Mouse (Mus musculus) thymus, postnatal 36 days (tissue): ENCODE results near the gene Baz2b.

Source experiments
- DNase-seq, 2 experiments: peaks; one replicate each; pipeline ENCODE4 v3.0.0; 2022; ENCODE audit warnings: mixed read lengths in 2 of 2

Gene Baz2b

DNA sequence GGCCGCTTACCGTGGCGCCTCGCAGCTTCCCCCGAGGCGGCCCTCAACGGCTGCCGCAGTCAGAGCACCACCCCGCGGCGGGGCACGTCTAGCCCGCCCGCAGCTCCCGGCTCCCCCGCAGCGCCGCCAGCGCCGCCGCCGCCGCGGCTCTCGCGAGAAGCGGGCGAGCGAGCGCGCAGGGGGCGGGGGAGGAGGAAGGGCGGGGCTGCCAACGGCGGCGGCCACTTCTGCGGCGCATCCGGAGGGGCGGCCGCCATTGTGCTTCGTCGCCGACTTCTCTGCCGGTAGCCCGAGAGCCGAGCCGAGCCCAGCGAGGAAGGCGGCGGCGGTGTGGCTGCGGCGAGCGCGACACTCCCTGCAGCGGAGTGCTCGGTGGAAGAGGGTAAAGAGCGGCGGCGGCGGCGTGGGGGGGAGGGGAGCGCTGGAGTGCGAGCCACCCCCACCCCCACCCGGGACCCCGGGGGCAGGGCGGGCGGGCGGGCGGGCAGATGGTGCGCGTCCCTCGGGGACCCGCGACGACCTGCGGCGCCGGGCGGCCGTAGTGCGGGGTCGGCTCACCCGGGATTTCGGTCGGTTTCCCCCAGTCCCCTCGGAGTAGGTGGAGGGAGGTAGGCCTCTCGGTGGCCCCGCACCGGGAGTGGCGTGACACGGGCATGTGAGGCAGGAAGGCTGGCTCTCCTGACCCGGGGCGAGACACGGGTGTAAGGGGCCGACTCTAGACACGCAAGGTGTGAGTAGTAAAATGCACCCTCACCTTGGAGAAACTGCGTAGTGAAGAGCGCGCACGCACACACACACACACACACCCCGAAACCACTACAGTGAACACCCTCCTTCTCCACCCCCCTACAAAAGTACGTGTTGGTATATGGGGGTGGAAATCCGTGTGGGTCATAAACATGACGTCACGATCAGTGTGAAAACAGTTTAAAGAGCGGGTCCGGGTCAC, at the start of gene Baz2b, which contains the start of gene March7:
TSS of gene Baz2b (minus strand) at position 137 of the 949 bp plus-strand sequence.
TSS of gene March7 (plus strand) at position 185 of the 949 bp plus-strand sequence.
- peak; percentile 90 to 92 for DNase-seq

DNA sequence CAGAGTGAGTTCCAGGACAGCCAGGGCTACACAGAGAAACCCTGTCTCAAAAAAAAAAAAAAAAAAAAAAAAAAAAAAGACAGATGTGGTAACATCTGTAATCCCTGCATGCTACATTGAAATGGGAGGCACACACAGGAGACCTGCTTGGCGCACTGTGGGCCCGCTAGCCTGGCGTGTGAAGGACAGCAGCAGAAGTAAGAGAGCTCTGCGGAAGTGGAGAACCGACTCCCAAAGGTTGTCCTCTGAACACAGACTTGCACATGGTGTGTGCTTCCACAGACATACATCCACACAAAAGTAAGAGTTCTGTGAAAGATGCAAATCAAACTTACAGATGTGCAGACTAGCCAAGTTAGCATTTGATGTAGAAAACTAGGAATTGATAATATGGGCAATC, 49.5 kb upstream of the Baz2b start:
- DNase-seq, result no peak

DNA sequence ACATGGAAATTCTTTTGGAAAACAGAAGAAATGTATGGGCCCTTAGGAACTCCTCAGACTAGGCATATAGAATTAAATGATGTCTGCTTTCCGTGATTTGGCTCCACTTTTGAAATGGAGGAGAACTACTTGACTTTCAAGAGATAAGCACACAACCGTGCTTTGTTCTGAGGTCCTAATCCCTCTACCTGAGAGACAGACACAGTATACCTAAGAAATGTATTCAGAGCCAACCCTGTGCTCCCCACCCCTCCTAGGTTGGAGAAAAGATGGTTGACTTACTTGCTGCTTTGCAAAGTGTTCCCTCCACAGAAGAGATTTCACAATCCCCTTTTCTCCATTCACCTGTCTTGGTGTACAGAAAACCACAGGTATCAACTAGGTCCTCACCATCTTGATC, 47.1 kb upstream of the Baz2b start:
- no peak for DNase-seq

DNA sequence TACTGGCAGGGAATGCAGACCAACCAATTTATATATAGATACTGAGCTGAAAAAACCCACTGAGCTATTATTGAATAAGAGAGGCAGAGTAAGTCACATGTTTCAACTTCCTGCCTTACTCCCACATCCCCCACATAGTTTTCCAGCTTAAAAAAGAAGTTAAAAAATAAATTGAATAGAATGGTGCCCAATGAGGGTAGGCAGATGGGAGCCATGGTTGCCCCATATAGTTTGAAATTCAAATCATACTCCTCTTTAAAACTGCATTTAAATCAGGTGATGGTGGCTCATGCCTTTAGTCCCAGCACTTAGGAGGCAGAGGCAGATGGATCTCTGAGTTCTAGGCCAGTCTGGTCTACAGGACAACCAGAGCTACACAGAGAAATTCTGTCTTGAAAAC, 43.9 kb upstream of the Baz2b start:
- no peak for DNase-seq

DNA sequence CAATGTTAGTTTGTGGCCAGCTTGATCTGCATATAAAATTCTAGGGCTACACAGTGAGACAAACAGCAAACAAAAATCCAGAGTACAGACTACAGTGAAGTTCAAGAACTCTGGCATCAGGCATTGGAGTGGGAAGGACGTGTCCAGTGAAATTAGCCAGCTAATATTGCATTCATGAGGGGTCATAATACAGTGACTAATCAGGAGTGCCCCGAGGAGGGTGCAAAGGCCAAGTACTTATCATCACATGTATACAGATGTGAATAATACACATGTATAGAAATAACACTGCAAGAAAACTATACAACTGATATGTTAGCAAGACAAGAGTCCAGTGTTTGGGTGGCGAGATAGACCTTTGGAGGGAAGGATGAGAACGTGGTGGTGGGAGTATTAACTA, 43.1 kb upstream of the Baz2b start:
- DNase-seq, result no peak

DNA sequence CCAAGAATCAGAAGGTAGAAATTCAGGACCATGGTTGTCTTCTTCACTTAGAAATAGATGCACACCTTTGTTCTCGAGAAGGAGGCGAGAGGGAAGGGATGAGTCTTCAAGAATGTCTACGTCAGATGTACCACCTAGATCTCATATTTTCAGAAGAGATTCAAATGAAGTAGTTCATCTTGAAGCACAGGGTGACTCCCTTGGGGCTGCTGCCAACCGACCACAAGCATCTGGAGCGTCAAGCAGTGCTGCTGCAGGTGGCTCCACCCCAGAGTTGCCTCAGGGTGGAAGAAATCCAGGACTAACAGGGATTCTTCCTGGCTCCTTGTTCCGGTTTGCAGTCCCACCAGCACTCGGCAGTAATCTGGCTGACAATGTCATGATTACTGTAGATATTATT, 24.9 kb upstream of the Baz2b start:
- DNase-seq, result no peak

DNA sequence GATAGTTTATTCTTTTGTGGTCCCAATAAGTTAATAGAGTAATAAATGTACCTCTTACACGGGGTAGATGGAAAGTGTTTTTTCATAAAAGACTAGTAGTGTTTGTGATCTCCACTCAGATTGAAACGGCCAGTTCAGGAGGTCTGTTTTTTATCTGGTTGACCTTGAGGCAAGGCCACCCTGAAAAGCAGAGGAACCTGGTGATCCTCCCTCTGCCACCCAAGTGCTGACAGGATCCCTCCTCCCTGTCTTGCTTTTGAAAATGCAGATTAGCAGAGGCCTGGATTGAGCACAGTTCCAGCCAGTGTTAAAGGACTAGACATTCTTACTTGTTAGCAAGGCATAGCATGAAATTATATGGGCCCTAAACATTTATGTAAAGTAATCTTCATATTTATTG, 23.5 kb upstream of the Baz2b start:
- DNase-seq, result no peak

DNA sequence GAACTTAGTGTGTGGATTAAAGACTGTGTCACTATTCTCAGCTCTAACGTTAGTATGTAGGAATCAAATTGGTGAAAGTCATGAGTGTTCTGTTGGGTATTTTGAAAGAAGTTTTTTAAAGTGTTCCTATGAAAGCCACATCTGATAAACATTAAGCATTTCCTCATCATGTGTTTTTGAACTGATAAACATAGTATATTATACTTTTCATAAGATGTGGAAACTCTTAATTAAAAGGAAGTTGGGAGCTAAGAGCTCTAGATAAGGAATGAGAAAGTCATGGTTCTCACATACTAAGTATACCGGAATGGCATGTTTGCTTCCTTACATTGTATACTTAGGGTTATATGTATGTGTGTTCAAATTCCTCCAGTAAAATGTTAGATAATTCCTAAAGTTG, 20.7 kb upstream of the Baz2b start:
- DNase-seq, result no peak

DNA sequence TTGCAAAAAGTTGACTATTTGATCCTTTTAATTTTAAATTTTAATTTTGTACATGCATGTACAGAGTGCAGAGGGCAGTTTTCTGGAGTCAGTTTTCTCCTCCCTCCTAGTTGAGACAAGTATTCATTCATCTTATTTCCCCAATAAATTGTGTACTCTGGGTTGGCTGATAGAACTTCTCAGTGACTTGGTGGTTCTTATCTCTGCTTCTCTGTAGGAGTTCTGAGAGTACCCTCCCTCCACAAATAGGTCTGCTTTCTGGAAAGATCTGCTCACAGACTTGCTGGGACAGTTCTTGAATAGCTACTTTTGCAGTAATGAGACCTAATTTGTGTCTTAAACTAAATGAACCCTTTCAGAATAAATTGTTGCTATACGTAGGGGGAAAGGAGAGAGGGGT, 18.8 kb upstream of the Baz2b start:
- no peak for DNase-seq

DNA sequence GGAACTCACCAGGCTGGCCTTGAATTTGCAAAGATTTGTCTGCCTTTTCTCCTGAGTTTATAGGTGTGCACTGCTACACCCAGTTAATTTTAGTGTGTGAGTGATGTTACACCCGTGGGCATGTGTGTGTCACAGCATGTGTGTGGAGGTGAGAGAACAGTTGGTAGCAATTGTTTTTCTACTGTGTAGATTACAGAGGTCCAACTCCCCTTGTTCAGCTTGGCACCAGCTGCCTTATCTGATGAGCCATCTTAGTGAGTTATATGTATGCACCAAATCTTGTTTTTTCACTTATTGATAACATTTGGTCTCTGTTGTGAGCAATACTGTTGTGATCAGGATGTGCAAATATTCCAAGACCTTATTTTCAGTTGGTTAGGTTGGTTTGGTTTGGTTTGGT, 13.8 kb upstream of the Baz2b start:
- DNase-seq, result no peak

DNA sequence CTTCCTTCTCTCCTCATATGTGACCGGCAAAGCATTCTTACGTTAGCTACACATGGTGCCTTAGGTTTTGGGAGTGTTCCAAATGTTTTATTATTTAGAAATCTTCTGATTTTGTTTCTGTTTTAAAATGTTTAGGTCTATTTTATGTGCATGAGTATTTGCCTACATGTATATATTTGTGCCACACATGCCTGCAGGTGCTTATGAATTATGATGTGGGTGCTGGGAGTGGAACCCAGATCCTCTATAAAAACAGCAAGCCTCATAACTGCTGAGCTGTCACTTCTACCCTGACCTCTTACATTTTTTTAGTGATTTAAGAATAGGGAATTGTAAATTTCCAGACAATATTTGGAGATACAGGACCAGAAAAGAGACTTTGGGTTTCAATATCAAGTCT, 12.3 kb upstream of the Baz2b start:
- DNase-seq, result no peak

DNA sequence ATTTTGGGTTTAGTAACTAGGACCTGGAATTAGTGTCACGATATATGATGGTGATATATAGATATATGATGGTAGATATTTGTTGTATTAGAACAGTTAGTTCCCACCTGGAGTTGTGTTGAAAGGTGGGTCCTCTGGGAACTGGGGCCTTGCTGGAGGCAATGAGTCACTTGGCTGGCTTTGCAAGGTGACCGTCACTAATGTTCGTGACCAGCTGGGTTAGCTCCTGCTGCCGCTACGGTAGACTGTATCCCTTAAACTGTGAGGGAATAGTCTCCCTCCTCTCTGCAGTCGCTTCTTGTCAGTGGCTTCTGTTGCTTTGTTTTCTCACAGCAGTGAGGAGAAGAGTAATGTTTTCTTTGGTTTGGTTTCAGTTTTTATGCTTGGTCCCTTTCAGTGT, 11.6 kb upstream of the Baz2b start:
- DNase-seq, result no peak

DNA sequence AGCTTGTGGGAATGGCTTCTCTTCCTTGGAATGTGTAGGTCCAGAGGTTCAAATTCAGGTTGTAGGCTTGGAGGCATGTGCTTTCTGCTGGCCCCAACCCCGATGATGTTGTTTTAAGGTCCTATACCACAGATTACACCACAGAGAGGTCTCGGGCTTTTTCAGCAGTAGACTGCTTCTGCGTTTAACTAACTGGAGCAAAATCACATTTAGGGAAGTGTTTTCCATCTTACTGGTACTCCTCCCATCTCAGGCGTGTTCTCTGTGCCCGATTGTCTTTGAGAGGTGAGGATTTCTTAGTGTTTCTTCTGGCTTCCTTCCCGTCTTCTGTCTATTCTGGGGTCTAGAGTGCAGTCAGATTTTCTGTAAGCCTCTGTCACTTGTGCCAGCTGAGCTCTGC, 8.0 kb upstream of the Baz2b start:
- DNase-seq, result no peak

DNA sequence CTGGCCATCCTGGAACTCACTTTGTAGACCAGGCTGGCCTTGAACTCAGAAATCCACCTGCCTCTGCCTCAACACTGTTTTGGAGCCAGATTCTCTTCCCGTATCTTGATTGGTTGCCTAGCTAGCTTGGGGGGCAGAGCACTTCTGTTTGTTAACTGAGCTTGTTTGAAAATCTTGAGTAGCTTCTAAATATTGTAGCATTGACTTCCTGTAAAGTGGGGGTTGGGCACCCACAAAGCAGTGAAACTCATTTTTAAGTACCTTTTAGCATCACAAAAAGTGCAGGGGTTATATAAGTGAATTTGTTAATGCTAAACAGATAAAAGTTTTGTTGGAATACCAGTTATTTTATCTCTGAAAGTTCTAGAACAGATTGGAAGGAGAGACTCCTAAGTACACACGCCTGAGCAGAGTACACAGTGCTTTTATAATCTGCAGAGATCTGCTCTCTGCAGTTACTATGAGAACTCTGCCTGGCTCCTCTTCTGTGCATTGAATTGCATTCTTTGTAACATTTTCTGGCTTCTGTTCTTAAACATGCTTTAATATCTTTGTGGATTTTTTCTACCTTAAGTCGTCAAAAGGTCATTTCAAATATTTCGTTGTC, 7.0 kb upstream of the Baz2b start:
- DNase-seq, result no peak

DNA sequence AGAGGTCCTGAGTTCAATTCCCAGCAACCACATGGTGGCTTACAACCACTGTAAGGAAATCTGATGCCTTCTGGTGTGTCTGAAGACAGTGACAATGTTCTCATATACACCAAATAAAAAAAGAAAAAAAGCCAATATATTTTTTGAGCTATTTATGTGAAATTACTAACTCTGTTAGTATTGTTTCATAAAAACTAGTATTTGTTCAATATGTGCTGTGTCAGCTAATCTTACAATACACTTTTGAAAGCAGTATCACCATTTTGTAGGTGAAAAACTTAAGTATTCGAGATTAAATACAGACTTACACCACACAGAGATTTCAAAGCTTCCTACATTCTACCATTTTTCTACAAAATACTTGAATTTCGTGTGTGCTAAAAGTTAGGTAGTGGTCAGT, 5.0 kb upstream of the Baz2b start:
- no peak for DNase-seq

DNA sequence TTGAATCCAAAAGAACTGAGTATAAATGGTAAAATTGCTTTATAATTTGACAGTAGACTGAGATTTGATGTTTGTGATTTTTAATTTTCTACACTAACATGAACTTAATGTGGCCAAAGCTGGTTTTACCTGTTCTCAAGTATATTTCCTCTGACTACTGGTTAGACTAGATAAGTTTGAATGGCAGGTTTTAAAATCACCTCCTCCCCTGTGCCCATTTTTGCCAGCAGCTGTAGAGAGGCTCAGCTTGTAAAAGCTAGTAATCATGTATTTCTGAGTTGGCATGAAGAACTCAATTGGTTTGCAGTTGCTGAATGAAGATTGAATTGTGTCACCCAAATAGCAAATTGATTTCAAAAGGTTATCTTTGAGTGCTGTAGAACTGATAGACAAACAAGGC, 2.8 kb upstream of the Baz2b start:
- DNase-seq, result no peak

DNA sequence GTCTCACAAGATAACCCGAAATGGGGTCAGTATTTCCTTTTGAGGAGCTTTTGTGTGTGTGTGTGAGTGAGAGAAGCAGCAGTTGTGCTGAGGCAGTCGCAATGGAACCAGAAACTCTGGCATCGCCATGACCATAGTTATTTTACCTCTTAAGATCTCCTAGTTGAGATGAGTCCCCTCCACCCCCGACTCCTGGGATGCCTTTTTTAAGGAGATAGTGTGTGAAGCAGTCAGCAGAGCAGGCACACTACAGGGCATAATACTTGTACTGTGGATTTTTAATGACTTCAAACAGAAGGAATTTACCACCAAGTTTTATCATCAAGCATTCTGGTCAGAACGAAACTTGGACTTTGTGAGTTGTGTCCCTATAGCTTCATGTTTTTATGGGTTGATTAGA, 1.2 kb upstream of the Baz2b start:
- DNase-seq, result no peak

DNA sequence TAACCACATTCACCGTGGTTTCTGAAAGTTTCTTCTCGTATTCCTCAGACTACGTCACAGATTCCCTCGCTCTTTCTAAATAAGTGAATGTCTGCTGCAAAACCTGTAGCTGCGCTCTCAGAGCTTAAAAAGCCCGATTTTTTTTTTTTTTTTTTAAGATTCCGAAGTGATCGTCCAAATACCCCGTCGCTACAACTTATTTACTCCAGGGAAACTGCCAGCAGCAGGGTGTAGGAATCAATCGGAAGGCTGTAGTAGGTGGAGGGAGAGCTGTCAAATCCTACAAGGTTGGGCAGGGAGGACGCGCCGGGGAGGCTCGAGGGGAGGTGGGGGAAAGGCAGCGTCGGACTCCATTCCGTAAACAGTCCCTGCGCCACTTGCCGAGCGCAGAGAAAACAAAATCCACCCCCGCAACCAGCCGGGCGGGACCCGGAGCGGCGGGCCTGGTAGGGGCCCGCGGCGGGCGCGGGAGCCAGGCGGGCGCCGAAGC, 472 bp downstream of the Baz2b start:
- DNase-seq, result peak in 1 of 2 experiments; percentile 53

DNA sequence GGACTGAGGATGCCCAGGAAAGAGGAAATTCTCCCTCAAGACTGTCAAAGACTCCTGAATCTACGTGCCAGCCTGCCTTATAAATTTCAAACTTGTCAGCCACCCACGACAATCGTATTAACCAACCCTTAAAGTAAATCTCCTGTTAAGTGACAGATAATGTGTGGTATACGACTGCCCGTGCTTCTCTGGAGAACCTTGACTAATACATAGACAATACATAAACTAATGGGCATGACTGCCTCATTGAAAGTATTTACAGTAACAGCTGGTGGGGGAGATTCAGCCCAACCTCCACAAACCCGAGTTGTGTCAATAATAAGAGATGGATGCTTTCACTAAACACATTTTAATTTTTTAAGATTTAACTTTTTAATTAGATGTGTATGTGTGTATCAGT, 3.8 kb downstream of the Baz2b start:
- no peak for DNase-seq

DNA sequence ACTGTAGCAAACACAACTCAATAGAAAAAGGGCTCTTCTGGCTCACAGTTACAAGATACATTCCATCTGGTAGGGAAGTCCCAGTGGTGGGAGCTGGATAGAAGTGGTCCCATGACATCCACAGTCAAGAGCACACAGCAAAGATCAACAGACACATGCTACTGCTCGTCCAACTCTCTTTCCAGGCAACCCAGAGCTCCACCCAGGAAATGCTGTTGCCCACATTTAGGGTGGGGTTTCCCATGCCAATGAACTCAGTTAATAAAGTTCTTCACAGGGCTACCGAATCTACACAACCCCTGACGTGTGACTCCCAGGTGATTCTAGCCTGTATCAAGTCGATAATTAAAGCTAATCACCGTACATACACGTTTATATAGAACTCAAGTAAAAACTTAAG, 5.5 kb downstream of the Baz2b start:
- DNase-seq, result no peak

DNA sequence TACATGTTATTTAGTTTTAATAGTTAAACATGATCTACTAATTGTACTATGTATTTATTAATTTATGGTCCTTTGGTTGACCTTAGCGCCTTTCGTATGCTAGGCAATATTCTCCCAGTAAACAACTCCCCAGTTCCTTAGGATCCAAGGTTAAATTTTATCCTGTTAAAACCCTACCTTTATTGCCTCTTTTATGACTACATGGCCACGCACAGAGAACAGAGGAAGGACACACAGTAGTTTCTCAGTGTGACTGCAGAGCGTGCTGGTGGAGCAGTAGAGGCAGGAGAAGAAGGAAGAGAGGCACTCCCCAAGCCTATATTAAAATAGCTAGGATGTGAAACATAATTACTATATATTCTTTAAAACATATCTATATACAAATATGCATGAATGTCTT, 5.9 kb downstream of the Baz2b start:
- DNase-seq, result no peak

DNA sequence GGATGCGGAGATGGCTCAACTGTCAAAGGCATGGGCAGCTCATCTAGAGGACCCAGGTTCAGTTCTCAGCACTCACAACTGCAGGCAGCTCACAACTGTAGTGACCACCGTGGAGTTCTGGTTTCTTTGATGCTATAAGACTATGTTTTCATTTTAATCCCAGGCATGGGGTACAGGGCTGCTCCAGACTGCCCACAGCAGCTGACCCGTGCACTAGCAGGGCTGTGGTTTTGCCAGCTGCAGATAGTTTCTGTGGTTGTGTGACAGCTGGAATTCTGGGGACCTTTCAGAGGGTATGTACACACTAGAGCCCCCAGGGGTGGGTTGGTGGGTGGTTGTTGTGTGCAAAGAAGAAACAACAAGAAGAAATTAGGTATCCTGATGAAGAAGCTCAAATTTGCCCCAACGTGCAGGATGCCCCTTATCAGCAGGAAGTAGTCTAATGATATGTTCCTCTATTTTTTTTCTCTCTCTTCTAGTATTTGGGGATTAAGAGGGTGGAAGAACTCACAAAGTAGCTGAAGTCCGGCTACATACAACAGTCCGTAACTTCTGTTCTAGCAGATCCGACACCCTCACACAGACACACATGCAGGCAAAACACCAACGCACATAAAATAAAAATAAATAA, 6.6 kb downstream of the Baz2b start:
- DNase-seq, result no peak

DNA sequence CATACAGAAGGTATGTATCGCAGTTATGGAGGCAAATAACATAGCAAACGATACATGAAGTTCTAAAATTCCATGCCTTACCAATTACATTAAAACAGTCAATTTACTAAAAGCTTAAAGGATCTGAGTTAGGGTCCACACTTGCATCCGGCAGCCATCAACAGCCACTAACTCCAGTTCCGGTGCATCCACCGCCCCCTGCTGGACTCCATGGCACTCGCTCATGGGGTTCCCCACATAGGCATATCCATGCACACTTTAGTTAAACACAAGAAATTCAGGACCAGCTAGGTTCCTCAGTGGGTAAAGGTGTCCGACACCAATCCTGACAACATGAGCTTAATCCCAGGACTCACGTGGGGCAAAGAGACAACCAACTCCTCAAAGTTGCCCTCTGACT, 9.0 kb downstream of the Baz2b start:
- DNase-seq, result peak; percentile 60 to 70

DNA sequence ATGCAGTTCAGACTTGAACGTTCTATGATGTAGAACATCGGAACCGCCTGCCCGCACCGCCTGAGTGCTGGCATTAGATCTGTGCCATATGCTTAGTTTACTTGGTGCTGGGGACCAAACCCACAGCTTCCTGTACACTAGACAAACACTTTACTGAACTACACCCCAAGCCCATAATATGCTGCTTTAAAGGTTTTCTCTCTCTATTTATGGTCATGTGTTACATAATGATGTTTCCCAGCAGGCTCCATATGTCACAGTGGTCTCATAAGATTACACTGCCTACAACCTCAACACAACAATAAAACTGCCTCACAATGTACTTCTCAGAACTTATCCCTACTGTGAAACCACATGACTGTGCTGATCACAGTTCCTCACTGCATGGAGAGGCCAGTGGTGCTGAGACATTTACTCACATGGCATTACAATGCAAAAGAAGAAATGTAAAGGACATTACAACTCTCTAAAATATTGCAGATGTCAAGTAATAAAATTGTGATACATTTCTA, 9.5 kb downstream of the Baz2b start:
- no peak for DNase-seq
